Mouse (Mus musculus) cerebellum, adult 2 months (tissue): ENCODE data around the gene Tmcc3. TPM values are rescaled to one million over a fixed set of nuclear protein-coding genes. Genes with fewer than 3 reads are reported as not detected.

Source experiments
- DNase-seq, 2 experiments: peaks; one replicate each; pipeline ENCODE4 v3.0.0; 2021
- H3K27ac ChIP-seq: fragments of 200-500 bp; 2 replicates; pipeline ENCODE4 v1.5.1; 2012; ENCODE audit warnings: low read length, control low read depth, inconsistent platforms; ENCODE audit not compliant: insufficient read depth
- H3K27me3 ChIP-seq: fragments of 200-500 bp; 2 replicates; pipeline ENCODE4 v1.6.1; 2012; ENCODE audit warnings: inconsistent platforms, mild to moderate bottlenecking, low read length, moderate library complexity; ENCODE audit not compliant: control insufficient read depth, insufficient read depth
- H3K4me1 ChIP-seq: fragments of 200-500 bp; 2 replicates; pipeline ENCODE4 v1.6.1; 2011; ENCODE audit warnings: low read length; ENCODE audit not compliant: control insufficient read depth, insufficient read depth
- H3K4me3 ChIP-seq: fragments of 200-500 bp; replicated peaks from 2 replicates; pipeline ENCODE3; 2011; ENCODE audit warnings: mild to moderate bottlenecking, low read depth, low read length, control low read depth; ENCODE audit not compliant: insufficient read depth
- CTCF ChIP-seq: fragments of 200-500 bp; IDR thresholded peaks from 2 replicates; pipeline ENCODE4 v1.5.1; 2011; ENCODE audit warnings: low read depth, mild to moderate bottlenecking, control low read depth, low read length, moderate library complexity, borderline replicate concordance; ENCODE audit not compliant: insufficient read depth
- POLR2A ChIP-seq: fragments of 200-500 bp; IDR thresholded peaks from 2 replicates; pipeline ENCODE4 v1.6.1; 2011; ENCODE audit warnings: low read length, control low read depth, borderline replicate concordance; ENCODE audit not compliant: insufficient read depth
- WGBS: fragments of 180-500 bp; shearing (Covaris S2); methylation state at CpG from one replicate; pipeline ENCODE4 v1.1.7; 2018; 5-methylcytosine and 5-hydroxymethylcytosine counted together
- polyA plus RNA-seq: library from polyadenylated mRNA; depleted of rRNA; stranded (reverse); fragments of >200 nt; gene quantifications from 2 replicates; pipeline ENCODE4 v1.2.3, GENCODE M21; 2012

Tmcc3 gene
- polyA plus RNA-seq, 1 experiment: 40.1 TPM

GRCm38 (mm10) chr10:94514506-94515178 lies 202.9 kb downstream of the Tmcc3 start:
- WGBS: 1% methylated on average over 71 of the region's 71 CpGs

GRCm38 (mm10) chr10:94515179-94515545 lies 203.4 kb downstream of the Tmcc3 start:
- H3K4me3 ChIP-seq: peak overlapping the region; percentile 47
- 1% methylated on average over 34 of the region's 34 CpGs for WGBS
- H3K4me1 ChIP-seq: no peaks in the 10 kb centered on the region
- TF ChIP-seq POLR2A (no peak), CTCF (no peak)
- peak; percentile 56 to 58 for DNase-seq
- peak overlapping the region; percentile 47; the same call in 1 of the 2 replicates for H3K27ac ChIP-seq
- H3K27me3 ChIP-seq: peaks cover 2% of the 10 kb centered on the region; the same call in 1 of the 2 replicates

More at GRCm38 (mm10) chr10:94514506-94515178, 202.9 kb downstream of the Tmcc3 start:
- no peaks in the 10 kb centered on the region for H3K4me1 ChIP-seq
- peak overlapping the region; percentile 47 for H3K4me3 ChIP-seq
- peaks cover 2% of the 10 kb centered on the region; the same call in 1 of the 2 replicates for H3K27me3 ChIP-seq
- TF ChIP-seq CTCF: no peak
- TF ChIP-seq POLR2A: no peak
- H3K27ac ChIP-seq: peak overlapping the region; percentile 47; the same call in 1 of the 2 replicates
- DNase-seq: peak; percentile 57 to 58

GRCm38 (mm10) chr10:94515583-94515982 lies 203.8 kb downstream of the Tmcc3 start:
- H3K4me1 ChIP-seq: no peaks in the 10 kb centered on the region
- 7% methylated on average over 10 of the region's 10 CpGs for WGBS
- peaks cover 2% of the 10 kb centered on the region; the same call in 1 of the 2 replicates for H3K27me3 ChIP-seq
- TF ChIP-seq CTCF (no peak), POLR2A (no peak)
- no peak overlapping the region; the same call in 1 of the 2 replicates for H3K27ac ChIP-seq
- H3K4me3 ChIP-seq: peak overlapping the region; percentile 47
- DNase-seq: no peak

- WGBS: 60% methylated on average over 7 of the region's 7 CpGs
Observed at GRCm38 (mm10) chr10:94519887-94520286, 208.1 kb downstream of the Tmcc3 start.

GRCm38 (mm10) chr10:94520306-94521106 lies 208.8 kb downstream of the Tmcc3 start:
- no peaks in the 10 kb centered on the region; the same call in 1 of the 2 replicates for H3K27me3 ChIP-seq
- TF ChIP-seq CTCF: no peak
- TF ChIP-seq POLR2A: no peak
- no peak overlapping the region for H3K27ac ChIP-seq
- 29% methylated on average over 17 of the region's 17 CpGs for WGBS
- H3K4me3 ChIP-seq: no peak overlapping the region
- no peaks in the 10 kb centered on the region for H3K4me1 ChIP-seq
- no peak for DNase-seq

More at GRCm38 (mm10) chr10:94519887-94520286, 208.1 kb downstream of the Tmcc3 start:
- Histone ChIP-seq H3K27me3 (peaks cover under 1% of the 10 kb centered on the region; the same call in 1 of the 2 replicates), H3K4me3 (no peak overlapping the region), H3K4me1 (no peaks in the 10 kb centered on the region), H3K27ac (no peak overlapping the region)
- no peak for DNase-seq
- TF ChIP-seq POLR2A (no peak), CTCF (no peak)

GRCm38 (mm10) chr10:94521107-94521401 lies 209.3 kb downstream of the Tmcc3 start:
- H3K27me3 ChIP-seq: no peaks in the 10 kb centered on the region; the same call in 1 of the 2 replicates
- 61% methylated on average over 3 of the region's 3 CpGs for WGBS
- H3K4me3 ChIP-seq: no peak overlapping the region
- DNase-seq: no peak
- no peak for TF ChIP-seq POLR2A
- TF ChIP-seq CTCF: no peak
- H3K27ac ChIP-seq: no peak overlapping the region
- no peaks in the 10 kb centered on the region for H3K4me1 ChIP-seq

- H3K4me1 ChIP-seq: no peaks in the 10 kb centered on the region; the same call in 1 of the 2 replicates
- DNase-seq: no peak
- no peak overlapping the region for H3K27ac ChIP-seq
- no peaks in the 10 kb centered on the region; the same call in 1 of the 2 replicates for H3K27me3 ChIP-seq
- no peak overlapping the region for H3K4me3 ChIP-seq
- WGBS: 35% methylated on average over 10 of the region's 10 CpGs
- no peak for TF ChIP-seq CTCF
- no peak for TF ChIP-seq POLR2A
Observed at GRCm38 (mm10) chr10:94521776-94522175, 210.0 kb downstream of the Tmcc3 start.
